Mouse (Mus musculus): ENCODE data around the gene Ccdc163. TPM values are rescaled to one million over a fixed set of nuclear protein-coding genes. Genes with fewer than 3 reads are reported as not detected.

The Ccdc163 gene
- polyA plus RNA-seq, 1 experiment, result 60.7 TPM

DNA sequence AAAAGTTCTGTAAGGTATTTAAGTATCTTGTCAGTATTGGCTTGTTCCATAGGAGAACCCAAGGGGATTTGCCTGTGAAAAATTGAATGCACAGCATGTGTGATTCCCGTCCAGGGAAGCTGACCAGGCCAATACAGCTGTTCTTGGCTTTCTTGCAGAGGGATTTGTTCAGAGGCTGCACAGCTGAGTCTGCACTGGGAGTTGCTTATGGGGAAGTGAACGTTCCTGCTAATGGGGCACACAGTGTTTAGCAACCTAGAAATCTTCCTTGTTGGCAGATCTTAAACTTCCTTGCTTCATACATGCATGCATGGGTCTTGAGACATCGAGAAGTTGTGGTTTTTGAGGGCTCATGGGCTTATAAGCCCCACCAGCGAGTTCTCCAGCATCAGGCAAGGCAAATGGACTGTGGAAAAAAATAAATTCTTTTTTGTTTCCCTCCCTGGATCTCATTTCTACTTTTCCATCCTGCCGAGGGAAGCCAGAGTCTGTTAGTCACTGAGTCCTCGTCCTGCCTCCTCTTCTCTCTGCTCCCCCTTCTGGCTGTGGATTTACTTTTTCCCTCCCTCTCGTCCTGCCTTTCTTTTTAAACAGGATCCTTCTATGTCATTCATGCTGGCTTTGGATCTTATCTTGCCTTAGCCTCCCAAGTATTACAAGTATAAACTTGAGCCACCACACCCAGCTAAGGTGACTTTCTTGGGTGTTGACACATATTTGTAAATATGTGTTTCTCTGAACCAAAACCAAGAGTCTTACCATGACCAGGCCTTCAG, 79.9 kb downstream of the Ccdc163 start:
- no peak overlapping the region for H3K4me3 ChIP-seq (replicated peaks; ENCODE audit: control insufficient read depth, low read depth, low read length)
- 13% methylated on average over 7 of the region's 7 CpGs for WGBS
- TF ChIP-seq CTCF (IDR thresholded peaks at IDR 0.05; ENCODE audit: control insufficient read depth, insufficient read depth, low read length) (no peak), POLR2A (IDR thresholded peaks at IDR 0.05; ENCODE audit: borderline replicate concordance, control insufficient read depth, low read depth, low read length) (no peak)
- H3K4me1 ChIP-seq (ENCODE audit: control insufficient read depth, insufficient read depth, low read length), result no peaks in the 10 kb centered on the region
- peak overlapping the region; percentile 62; the same call in 1 of the 2 replicates for H3K27ac ChIP-seq (ENCODE audit: control insufficient read depth, insufficient read depth, low read depth, low read length, poor library complexity)

- peak; percentile 48 for TF ChIP-seq CTCF (IDR thresholded peaks at IDR 0.05; ENCODE audit: control insufficient read depth, insufficient read depth, low read length)
- TF ChIP-seq POLR2A (IDR thresholded peaks at IDR 0.05; ENCODE audit: borderline replicate concordance, control insufficient read depth, low read depth, low read length), result no peak
- Histone ChIP-seq H3K4me1 (ENCODE audit: control insufficient read depth, insufficient read depth, low read length) (no peaks in the 10 kb centered on the region), H3K4me3 (replicated peaks; ENCODE audit: control insufficient read depth, low read depth, low read length) (no peak overlapping the region), H3K27ac (ENCODE audit: control insufficient read depth, insufficient read depth, low read depth, low read length, poor library complexity) (peak overlapping the region; percentile 25; the same call in 1 of the 2 replicates)
- WGBS, result 17% methylated on average over 3 of the region's 3 CpGs
These were observed 80.6 kb downstream of the Ccdc163 start for GRCm38 (mm10) chr4:116788956-116789355.

- no peak for TF ChIP-seq CTCF (IDR thresholded peaks at IDR 0.05; ENCODE audit: control insufficient read depth, insufficient read depth, low read length)
- TF ChIP-seq POLR2A (IDR thresholded peaks at IDR 0.05; ENCODE audit: borderline replicate concordance, control insufficient read depth, low read depth, low read length), result no peak
- WGBS, result 91% methylated on average over 8 of the region's 8 CpGs
- H3K27ac ChIP-seq (ENCODE audit: control insufficient read depth, insufficient read depth, low read depth, low read length, poor library complexity), result no peak overlapping the region
- no peak overlapping the region for H3K4me3 ChIP-seq (replicated peaks; ENCODE audit: control insufficient read depth, low read depth, low read length)
- H3K4me1 ChIP-seq (ENCODE audit: control insufficient read depth, insufficient read depth, low read length), result no peaks in the 10 kb centered on the region
These were observed 84.1 kb downstream of the Ccdc163 start for GRCm38 (mm10) chr4:116792453-116792852.

DNA sequence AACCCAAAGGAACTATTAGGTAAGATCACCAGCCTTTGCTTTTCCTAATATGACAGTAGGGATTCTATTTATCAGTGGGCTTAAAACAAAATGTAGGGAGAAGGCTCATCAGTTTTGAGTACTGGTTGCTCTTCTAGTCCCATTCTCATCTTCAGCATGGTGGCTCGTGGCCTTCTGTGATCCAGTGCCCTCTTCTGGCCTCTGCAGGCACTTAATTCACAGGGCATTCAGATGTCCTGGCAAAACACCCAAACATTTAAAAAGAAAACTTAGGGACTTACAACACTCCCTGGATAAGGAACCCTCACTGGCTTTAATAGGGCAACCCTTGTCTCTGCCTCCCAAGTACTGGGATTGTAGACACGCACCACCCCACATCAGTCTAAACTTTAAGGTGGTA, 86.0 kb downstream of the Ccdc163 start:
- H3K27ac ChIP-seq (ENCODE audit: control insufficient read depth, insufficient read depth, low read depth, low read length, poor library complexity), result no peak overlapping the region
- 67% methylated on average over 2 of the region's 2 CpGs for WGBS
- no peak for TF ChIP-seq POLR2A (IDR thresholded peaks at IDR 0.05; ENCODE audit: borderline replicate concordance, control insufficient read depth, low read depth, low read length)
- TF ChIP-seq CTCF (IDR thresholded peaks at IDR 0.05; ENCODE audit: control insufficient read depth, insufficient read depth, low read length), result 0 out of 2 replicates have a peak, but pooled peaks have one; percentile 7
- no peaks in the 10 kb centered on the region for H3K4me1 ChIP-seq (ENCODE audit: control insufficient read depth, insufficient read depth, low read length)
- no peak overlapping the region for H3K4me3 ChIP-seq (replicated peaks; ENCODE audit: control insufficient read depth, low read depth, low read length)

DNA sequence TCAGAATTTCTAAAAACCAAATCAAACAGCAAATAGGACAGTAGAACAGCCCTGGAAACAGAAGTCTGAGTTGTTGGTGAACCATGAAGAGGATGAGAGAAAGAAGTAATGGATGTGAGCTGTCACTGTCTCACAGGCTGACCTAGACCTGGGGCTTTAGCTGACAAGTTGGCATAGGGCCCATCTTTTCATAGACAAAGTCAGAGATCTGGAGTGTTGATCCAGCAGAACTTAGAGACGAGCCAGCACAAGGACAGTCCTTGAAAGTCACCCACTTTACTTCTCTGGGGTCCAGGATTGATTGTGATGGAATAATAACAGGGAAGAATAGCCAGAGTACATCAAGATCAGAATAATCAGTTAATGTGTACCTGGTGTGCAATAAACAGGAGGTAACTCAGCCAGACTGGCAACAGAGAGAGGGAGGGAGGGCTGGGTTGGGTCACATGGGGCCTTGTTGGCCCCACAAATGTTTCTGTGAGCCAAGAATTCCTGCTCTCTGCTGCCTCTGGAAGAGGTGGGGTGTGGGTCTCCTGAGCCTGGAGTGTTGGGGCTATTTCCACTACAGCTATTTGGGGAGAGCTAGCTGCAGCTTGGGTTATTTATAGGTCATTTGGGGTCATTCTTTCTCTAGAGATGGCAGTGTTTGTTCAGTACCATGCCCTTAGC, 88.3 kb downstream of the Ccdc163 start:
- Histone ChIP-seq H3K4me3 (replicated peaks; ENCODE audit: control insufficient read depth, low read depth, low read length) (no peak overlapping the region), H3K27ac (ENCODE audit: control insufficient read depth, insufficient read depth, low read depth, low read length, poor library complexity) (no peak overlapping the region), H3K4me1 (ENCODE audit: control insufficient read depth, insufficient read depth, low read length) (no peaks in the 10 kb centered on the region)
- TF ChIP-seq POLR2A (IDR thresholded peaks at IDR 0.05; ENCODE audit: borderline replicate concordance, control insufficient read depth, low read depth, low read length), result no peak
- no peak for TF ChIP-seq CTCF (IDR thresholded peaks at IDR 0.05; ENCODE audit: control insufficient read depth, insufficient read depth, low read length)
- 78% methylated on average over 1 of the region's 1 CpGs for WGBS

DNA sequence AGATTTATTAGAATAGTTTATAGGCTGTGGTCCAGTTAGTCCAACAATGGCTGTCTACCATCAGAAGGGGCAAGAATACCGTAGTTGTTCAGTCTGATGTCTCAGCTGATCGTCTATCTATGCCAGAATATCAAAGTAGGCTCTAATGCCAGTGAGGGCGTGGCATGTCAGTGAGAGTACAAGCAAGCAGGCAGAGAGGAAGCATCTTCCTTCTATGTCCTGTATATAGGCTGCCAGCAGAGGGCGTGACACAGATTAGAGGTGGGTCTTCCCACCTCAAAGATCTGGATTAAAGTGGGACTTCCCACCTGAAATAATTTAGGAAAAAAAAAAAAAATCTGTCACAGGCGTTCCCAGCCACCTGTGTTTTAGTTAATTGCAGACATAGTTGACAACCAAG, 91.6 kb downstream of the Ccdc163 start:
- no peak for TF ChIP-seq POLR2A (IDR thresholded peaks at IDR 0.05; ENCODE audit: borderline replicate concordance, control insufficient read depth, low read depth, low read length)
- TF ChIP-seq CTCF (IDR thresholded peaks at IDR 0.05; ENCODE audit: control insufficient read depth, insufficient read depth, low read length), result peak; percentile 39; the same call in 1 of the 2 replicates
- 35% methylated on average over 5 of the region's 5 CpGs for WGBS
- Histone ChIP-seq H3K27ac (ENCODE audit: control insufficient read depth, insufficient read depth, low read depth, low read length, poor library complexity) (no peak overlapping the region), H3K4me3 (replicated peaks; ENCODE audit: control insufficient read depth, low read depth, low read length) (no peak overlapping the region), H3K4me1 (ENCODE audit: control insufficient read depth, insufficient read depth, low read length) (no peaks in the 10 kb centered on the region)

Other genes starting within 250 kb of the Ccdc163 start
- gene Mast2, start 244.3 kb upstream of the Ccdc163 start, polyA plus RNA-seq (2011; ENCODE audit: insufficient read depth, insufficient read length, low replicate concordance, missing spikeins), result 21.5 and 30.8 TPM in 2 replicates
- gene Ipp, start 201.0 kb upstream of the Ccdc163 start, polyA plus RNA-seq (2011; ENCODE audit: insufficient read depth, insufficient read length, low replicate concordance, missing spikeins), result 4.1 and 4.3 TPM in 2 replicates
- gene Tmem69, start 152.6 kb upstream of the Ccdc163 start, polyA plus RNA-seq (2011; ENCODE audit: insufficient read depth, insufficient read length, low replicate concordance, missing spikeins), result 49.3 and 137 TPM in 2 replicates
- gene Gpbp1l1, start 150.9 kb upstream of the Ccdc163 start, polyA plus RNA-seq (2011; ENCODE audit: insufficient read depth, insufficient read length, low replicate concordance, missing spikeins), result 19.7 and 33.0 TPM in 2 replicates
- 4.8 and 6.4 TPM in 2 replicates for gene Ccdc17, start 111.9 kb upstream of the Ccdc163 start, polyA plus RNA-seq (2011; ENCODE audit: insufficient read depth, insufficient read length, low replicate concordance, missing spikeins)
- 112 and 154 TPM in 2 replicates for gene Nasp, start 80.6 kb upstream of the Ccdc163 start, polyA plus RNA-seq (2011; ENCODE audit: insufficient read depth, insufficient read length, low replicate concordance, missing spikeins)
- gene Akr1a1, start 56.8 kb upstream of the Ccdc163 start, polyA plus RNA-seq (2011; ENCODE audit: insufficient read depth, insufficient read length, low replicate concordance, missing spikeins), result 239 and 421 TPM in 2 replicates
- 134 and 410 TPM in 2 replicates for gene Prdx1, start 23.0 kb upstream of the Ccdc163 start, polyA plus RNA-seq (2011; ENCODE audit: insufficient read depth, insufficient read length, low replicate concordance, missing spikeins)
- 3.4 and 8.6 TPM in 2 replicates for gene Mmachc, start 103 bp upstream of the Ccdc163 start, polyA plus RNA-seq (2011; ENCODE audit: insufficient read depth, insufficient read length, low replicate concordance, missing spikeins)
- 4.0 and 11.1 TPM in 2 replicates for gene Tesk2, start 12.4 kb downstream of the Ccdc163 start, polyA plus RNA-seq (2011; ENCODE audit: insufficient read depth, insufficient read length, low replicate concordance, missing spikeins)
- 8.8 and 11.9 TPM in 2 replicates for gene Toe1, start 99.1 kb downstream of the Ccdc163 start, polyA plus RNA-seq (2011; ENCODE audit: insufficient read depth, insufficient read length, low replicate concordance, missing spikeins)
- gene Mutyh, start 99.2 kb downstream of the Ccdc163 start, polyA plus RNA-seq (2011; ENCODE audit: insufficient read depth, insufficient read length, low replicate concordance, missing spikeins), result 3.2 and 25.9 TPM in 2 replicates
- gene Hpdl, start 113.2 kb downstream of the Ccdc163 start, polyA plus RNA-seq (2011; ENCODE audit: insufficient read depth, insufficient read length, low replicate concordance, missing spikeins), result not detected in 2 replicates
- gene Zswim5, start 168.9 kb downstream of the Ccdc163 start, polyA plus RNA-seq (2011; ENCODE audit: insufficient read depth, insufficient read length, low replicate concordance, missing spikeins), result 0.72 TPM in 1 of 2 replicates, not detected in the other